Mouse (Mus musculus) brain, adult 2 months (tissue): ENCODE measurements around the gene B4galnt2.
"Not testable (repeated sequence)": the region's sequence is repeated elsewhere in the genome, so short reads cannot be mapped to it uniquely, and the experiment has no call there.

ENCODE experiments used
- DNase-seq: peaks from one replicate; pipeline ENCODE4 v3.0.0; 2011; ENCODE audit warnings: low read depth, low spot score

Gene B4galnt2

GRCm38 (mm10) chr11:95896446-95897179 lies 18.1 kb downstream of the B4galnt2 start:
- no peak for DNase-seq

GRCm38 (mm10) chr11:95890462-95891051 lies 24.1 kb downstream of the B4galnt2 start:
- DNase-seq: no peak

GRCm38 (mm10) chr11:95879861-95880260 lies 34.8 kb downstream of the B4galnt2 start:
- DNase-seq: not testable (repeated sequence)

GRCm38 (mm10) chr11:95876296-95876695 lies 38.4 kb downstream of the B4galnt2 start:
- peak; percentile 64 for DNase-seq

GRCm38 (mm10) chr11:95875804-95876203 lies 38.9 kb downstream of the B4galnt2 start:
- peak; percentile 31 for DNase-seq

- no peak for DNase-seq
Observed at GRCm38 (mm10) chr11:95869918-95870470, 44.7 kb downstream of the B4galnt2 start.

GRCm38 (mm10) chr11:95869442-95869841 lies 45.2 kb downstream of the B4galnt2 start:
- DNase-seq: no peak

GRCm38 (mm10) chr11:95861397-95861796 lies 53.3 kb downstream of the B4galnt2 start:
- DNase-seq: no peak

- peak; percentile 12 for DNase-seq
Observed at GRCm38 (mm10) chr11:95860071-95860490, 54.6 kb downstream of the B4galnt2 start.

GRCm38 (mm10) chr11:95859468-95859855 lies 55.2 kb downstream of the B4galnt2 start:
- peak; percentile 85 for DNase-seq

- DNase-seq: peak; percentile 99
Observed at GRCm38 (mm10) chr11:95858528-95859467, 55.9 kb downstream of the B4galnt2 start.

GRCm38 (mm10) chr11:95857716-95858527 lies 56.8 kb downstream of the B4galnt2 start:
- DNase-seq: peak; percentile 81

GRCm38 (mm10) chr11:95857306-95857705 lies 57.4 kb downstream of the B4galnt2 start:
- peak; percentile 76 for DNase-seq

GRCm38 (mm10) chr11:95853684-95854083 lies 61.0 kb downstream of the B4galnt2 start:
- DNase-seq: peak; percentile 77

GRCm38 (mm10) chr11:95850898-95851297 lies 63.8 kb downstream of the B4galnt2 start:
- DNase-seq: no peak

GRCm38 (mm10) chr11:95844935-95845334 lies 69.8 kb downstream of the B4galnt2 start:
- no peak for DNase-seq

- DNase-seq: no peak
Observed at GRCm38 (mm10) chr11:95843421-95843950, 71.2 kb downstream of the B4galnt2 start.

GRCm38 (mm10) chr11:95842953-95843352 lies 71.7 kb downstream of the B4galnt2 start:
- DNase-seq: no peak

GRCm38 (mm10) chr11:95842074-95842681 lies 72.5 kb downstream of the B4galnt2 start, which contains the start of gene Abi3:
Gene Abi3 (minus strand): TSS chr11:95842476.
- DNase-seq: no peak

GRCm38 (mm10) chr11:95841498-95841830 lies 73.2 kb downstream of the B4galnt2 start:
- DNase-seq: no peak
